Mouse (Mus musculus): Measurements from ENCODE around the gene Ccdc93. TPM values are rescaled to one million over a fixed set of nuclear protein-coding genes. Genes with fewer than 3 reads are reported as not detected.

The Ccdc93 gene
- polyA plus RNA-seq (2017; shearing (Covaris generic)), result 10 to 100 TPM; 16.1 to 17.6 TPM

DNA sequence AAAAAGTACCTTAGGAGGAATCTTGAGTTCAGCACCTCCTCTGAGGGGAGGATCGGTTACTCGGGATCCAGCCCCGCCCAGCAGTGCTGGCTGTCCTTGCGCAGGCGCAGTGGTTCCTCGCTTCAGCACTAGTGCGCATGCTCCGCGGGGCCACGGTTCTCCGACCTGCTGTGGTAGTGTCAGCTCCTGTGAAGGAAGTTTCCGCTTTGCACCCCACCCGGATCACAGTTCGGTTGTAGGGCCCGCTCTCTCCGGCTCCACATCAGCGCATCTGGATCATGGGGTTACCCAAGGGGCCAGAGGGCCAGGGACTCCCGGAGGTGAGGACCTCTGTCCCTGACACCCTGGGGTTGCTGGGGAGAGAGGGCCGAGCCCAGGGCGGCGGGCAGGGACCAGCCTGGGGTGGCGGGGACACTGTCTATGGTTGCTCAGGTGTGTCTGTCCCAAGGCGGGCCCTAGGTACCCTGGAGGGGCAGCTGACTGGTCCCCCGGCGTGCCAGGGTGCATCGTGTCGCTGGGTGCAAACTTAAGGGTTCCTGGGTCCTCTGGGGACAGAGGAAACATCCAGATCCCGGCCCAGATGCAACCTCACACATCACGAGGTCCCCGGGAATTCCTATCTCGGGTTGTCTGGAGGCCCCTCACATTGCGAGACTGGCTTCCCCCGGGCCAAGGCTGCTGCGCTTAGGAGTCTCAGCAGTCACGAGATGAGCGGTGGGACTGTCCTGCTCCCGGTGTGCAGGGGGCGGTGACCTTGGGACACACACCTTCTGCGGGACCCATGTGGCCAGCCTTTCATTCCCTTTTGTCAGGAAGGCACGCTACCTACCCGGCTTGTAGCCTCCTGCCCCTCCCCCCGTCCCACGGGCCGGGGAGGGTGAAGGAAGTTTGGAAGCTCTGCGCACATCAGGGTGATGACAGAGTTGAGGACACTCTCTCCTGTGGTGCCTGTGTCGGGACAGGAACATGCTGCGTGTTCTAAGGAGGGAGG lies at the start of gene Ccdc93:
TSS of gene Ccdc93 (plus strand) at position 112 of the 991 bp plus-strand sequence.
- ATAC-seq, result peak; percentile 94

DNA sequence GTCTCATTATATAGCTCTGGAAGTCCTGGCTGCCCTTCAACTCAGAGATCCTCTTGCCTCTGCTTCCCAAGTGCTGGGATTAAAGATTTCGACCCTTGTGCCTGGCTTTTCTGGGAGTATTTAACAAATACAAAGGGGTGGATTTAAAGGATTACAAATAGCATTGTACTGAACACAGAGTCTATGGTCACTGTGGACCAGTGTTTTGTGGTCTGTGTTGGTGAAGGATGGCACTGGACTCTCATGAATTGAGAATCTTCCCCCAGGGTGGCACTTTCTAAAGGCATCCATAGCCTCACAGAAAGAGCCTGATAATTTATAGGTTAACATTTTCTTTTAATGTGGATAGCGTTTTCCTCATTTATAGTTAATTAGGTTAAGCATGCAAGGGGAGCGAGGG lies 49.3 kb upstream of the Ccdc93 start:
- no peak for ATAC-seq

DNA sequence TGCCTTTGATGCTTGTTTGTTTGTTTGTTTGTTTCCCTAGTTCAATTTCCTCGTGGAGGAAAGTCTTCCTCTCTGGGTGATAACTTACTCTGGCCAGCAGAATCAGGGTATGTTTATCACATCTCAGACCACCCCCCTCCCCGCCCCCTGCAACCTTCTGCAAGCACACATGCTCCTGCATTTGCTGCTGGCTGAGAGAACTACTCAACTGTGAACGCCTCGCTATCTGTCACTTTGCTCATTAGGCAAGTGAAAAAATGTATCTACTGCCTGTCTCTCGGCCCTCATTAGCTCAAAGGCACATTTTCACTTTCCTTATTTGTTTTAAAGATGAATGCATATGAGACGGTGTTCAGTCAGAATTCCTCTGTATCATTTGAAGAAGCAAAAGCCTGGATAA lies 42.5 kb upstream of the Ccdc93 start:
- no peak for ATAC-seq

GRCm38 (mm10) chr1:121388732-121389131 lies 42.1 kb upstream of the Ccdc93 start:
- no peak for ATAC-seq

GRCm38 (mm10) chr1:121389574-121389973 lies 41.3 kb upstream of the Ccdc93 start:
- no peak for ATAC-seq

DNA sequence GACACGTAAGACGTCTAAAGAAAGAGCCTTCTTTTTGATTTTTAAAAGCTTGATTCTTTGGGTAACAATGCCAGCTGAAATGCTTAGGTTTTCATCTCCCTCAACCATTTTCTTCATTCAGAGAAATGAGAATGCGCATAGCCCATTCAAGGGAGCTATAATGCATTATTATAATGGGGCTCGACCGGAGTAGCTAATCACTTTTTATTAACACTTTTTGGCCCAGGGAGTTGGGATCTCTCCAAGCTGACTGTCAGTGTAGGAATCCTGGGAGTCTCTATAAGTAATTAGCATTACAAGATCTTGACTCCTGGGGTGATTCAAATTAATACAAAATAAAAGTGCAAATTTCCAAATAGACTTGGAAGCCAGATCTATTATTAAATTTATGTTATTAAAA lies 40.8 kb upstream of the Ccdc93 start:
- ATAC-seq, result no peak

- no peak for ATAC-seq
Observed at GRCm38 (mm10) chr1:121390421-121390820, 40.4 kb upstream of the Ccdc93 start.

DNA sequence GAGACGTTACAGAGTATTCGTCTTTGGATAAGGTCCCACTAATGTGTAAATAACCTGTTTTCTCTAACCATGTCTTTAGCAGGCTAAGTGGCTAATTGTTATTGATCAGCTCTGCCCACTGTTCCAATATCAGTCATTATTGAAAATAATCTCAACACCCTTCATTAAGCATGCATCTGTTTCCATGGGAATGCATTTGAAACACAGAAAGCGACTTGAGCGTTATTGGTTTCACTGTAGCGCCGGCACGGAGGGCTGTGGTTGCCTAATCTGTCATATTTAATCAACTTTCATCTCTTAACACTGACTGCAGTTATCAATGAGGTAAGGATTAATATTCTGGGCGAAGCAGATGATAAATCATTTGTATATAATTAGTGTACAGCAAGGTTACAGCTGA lies 40.0 kb upstream of the Ccdc93 start:
- ATAC-seq, result no peak

- ATAC-seq, result no peak
Observed at GRCm38 (mm10) chr1:121393117-121393516, 37.7 kb upstream of the Ccdc93 start.

DNA sequence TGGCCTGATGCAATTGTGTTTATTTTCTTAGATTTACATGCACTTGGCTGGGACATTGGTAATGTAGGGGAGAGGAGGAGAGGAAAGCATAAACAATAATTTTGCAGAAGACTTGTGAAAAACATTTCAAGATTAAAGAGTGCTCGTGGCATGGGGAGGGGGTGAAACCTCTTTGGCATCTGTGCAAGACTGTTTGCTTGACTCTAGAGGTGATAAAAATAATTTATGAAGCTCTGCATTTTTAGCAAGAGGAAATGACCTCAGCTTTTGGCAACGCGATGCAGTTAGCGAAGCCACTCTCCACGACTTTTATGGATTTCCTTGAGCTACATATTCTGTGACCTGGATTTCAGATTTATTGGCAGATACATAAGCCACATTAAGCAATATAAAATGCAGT lies 36.1 kb upstream of the Ccdc93 start:
- no peak for ATAC-seq

GRCm38 (mm10) chr1:121396501-121396900 lies 34.3 kb upstream of the Ccdc93 start:
- ATAC-seq, result no peak

GRCm38 (mm10) chr1:121398231-121398630 lies 32.6 kb upstream of the Ccdc93 start:
- ATAC-seq, result no peak

- no peak for ATAC-seq
Observed at GRCm38 (mm10) chr1:121398986-121399881, 31.6 kb upstream of the Ccdc93 start.

DNA sequence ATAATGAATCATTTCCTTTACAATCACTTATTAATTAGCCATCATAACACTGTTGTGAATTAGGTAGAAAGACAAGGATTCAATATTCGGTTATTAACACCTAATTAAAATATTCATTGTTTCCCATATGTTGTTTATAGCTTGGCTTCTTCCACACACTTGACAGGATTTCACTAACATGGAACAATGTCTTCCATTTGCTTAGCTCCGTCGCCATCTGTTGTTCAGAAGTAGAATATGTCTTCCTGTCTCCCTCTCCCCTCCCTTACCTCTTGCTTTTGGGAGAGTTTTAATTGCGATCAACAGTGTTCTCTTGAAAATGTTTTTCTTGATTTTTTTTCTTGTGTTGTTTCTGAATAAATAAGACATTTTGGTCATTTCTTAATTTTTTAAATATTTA lies 30.6 kb upstream of the Ccdc93 start:
- ATAC-seq, result no peak

DNA sequence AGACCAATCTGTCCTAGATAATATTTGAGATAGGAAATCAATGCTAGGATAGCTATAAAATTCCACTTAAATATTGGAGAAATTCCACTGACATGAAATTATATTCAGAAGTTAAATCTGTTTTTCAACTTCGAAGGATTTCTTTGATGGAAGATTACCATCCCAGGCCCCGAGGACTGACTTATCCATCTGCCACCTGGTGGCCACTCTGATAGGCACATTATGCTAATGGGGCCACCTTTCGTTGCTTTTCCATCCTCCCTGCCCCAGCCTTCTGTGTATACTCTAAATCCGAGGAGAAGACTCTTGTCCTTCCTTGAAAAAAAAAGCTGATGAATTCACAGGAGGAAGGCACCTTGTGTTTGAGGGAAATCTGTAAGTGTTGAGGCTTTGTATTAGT lies 11.8 kb upstream of the Ccdc93 start:
- ATAC-seq, result peak; percentile 54

DNA sequence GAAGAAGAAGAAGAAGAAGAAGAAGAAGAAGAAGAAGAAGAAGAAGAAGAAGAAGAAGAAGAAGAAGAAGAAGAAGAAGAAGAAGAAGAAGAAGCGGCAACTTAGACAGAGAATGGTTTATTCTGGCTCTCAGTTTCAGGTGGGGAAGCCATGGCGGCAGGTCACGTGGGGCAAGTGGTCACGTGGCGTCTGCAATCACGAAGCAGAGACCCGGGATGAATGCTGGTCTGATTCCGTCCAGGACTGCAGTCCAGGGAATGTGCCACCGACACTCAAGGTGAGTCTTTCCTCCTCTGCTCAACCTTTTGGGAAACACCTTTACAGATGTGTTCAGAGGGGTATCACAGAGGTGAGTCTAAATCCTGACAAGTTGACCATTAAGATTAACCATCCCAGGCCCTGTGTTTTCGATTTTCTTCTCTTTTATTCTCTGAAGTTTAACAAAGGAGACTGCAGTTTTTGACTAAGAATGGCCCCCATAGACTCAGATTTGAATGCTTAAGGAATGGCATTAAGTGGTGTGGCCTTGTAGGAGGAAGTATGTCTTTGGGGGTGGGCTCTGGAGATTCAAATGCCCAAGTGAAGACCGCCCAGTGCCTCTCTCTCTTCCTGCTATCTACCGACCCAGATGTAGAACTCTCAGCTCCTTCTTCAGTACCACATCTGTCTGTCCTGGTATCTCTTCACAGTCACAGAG lies 11.1 kb upstream of the Ccdc93 start:
- ATAC-seq, result no peak

- peak; percentile 5 for ATAC-seq
Observed at GRCm38 (mm10) chr1:121430183-121430937, 489 bp upstream of the Ccdc93 start.

DNA sequence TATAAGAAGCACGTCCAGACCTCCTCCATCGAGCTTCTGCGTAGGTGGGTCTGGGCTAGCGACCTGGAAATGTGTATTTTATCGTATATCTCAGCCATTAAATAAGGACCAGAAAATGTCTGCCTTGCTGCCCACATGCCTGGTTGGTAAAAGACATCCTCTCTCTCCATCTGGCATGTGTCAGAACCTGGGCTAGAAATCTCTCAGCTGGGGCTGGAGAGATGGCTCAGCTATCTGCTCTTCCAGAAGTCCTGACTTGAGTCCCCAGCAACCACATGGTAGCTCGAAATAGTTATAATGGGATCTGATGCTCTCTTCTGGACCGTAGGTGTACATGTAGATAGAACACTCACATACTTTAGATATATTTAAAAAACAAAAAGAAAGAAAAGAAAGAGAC lies 5.1 kb downstream of the Ccdc93 start:
- ATAC-seq, result no peak

DNA sequence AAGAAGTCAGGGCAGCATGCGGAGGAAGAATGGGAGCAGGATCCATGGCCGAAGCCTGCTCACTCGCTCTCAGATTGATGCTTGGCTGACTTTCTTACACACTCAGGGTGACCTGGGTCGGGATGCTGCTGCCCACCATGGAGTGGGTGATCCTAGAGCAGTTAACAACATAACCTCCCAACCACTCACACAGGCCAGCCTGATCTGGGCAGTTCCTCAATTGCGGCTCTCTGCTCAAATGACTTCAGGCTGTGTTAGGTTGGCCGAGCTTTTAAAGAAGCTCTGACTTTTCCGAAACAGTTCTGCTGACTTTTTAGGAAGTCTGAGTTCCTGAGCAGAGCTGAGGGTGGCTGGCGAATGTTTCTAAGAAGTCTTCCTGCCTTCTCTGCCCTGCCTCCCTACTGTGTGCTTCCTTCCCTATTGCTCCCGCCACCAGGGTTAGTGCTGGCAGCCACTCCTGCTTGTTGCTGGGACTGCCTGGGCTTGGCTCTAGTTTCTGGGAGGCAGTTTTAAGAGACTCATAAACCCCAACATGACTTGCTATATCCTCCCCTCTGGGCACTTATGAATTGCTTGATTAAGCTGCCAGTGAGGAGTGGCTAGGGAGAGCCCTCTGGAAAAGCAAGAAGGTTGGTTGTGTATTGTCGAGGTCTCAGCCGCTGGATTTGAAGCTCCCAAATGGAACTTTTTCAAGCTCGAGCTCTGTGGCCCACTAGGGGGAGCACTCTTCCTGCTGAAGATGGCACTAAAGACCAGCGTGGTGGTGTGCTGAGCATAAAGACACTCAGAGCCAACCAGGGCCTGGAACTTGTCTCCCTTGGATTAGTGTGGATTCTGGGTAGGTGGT lies 9.9 kb downstream of the Ccdc93 start:
- peak; percentile 51 for ATAC-seq

DNA sequence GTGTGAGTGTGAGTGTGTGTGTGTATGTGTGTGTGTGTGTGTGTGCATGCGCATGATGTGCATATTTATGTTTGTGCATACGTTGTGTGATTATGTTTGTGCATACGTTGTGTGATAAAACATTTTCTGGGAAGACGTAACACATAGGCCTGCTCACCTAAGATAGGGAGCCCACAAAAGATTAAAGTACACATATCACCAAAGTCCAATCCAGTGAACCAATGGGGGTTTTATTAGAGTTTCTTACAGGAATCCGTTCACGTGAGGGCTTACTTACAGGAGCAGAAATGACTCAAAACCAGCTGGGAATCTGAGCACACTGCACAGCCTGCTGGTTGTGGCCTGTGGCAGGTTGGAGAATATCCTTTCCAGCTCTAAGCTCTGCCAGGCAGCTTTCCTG lies 13.3 kb downstream of the Ccdc93 start:
- no peak for ATAC-seq

DNA sequence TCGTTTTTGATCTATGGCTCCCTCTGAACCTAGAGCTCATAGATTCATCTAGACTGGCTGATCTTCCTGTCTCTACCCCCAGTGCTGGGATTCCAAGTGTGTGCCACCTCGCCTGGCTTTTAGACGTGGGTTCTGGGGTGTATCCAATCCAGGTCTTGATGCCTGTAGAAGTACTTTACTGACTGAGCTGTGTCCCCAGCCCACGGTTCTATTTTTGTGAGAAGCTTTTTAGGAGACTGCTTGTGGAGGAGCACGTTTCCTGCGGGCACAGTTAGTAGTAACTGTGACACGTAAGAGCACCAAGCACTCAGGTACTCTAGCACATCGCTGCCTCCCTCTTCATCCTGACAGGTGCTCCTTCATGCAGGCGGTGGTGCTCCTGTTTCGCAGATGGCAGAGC lies 16.4 kb downstream of the Ccdc93 start:
- no peak for ATAC-seq

Data from CD4-positive, CD25-positive, alpha-beta regulatory T cell, adult 4 months (primary cell).